Mouse (Mus musculus) spleen, embryonic (tissue): ENCODE results near the gene H2-Oa.

Source experiments
- CTCF ChIA-PET: fragments of 350-600 bp; sonication (Branson Sonifier 250); formaldehyde crosslinking; loops from one replicate; lab custom pipeline; 2022; lab: Charles Lee

The H2-Oa gene

GRCm38 (mm10) chr17:34092197-34092875 is at the start of gene H2-Oa:
Gene H2-Oa, plus strand, starts transcription at chr17:34092340.
- CTCF ChIA-PET, result interaction anchor here (0.5 to 2.3 kb wide), 3 partner anchors 10 to 238 kb away, joined by 3 to 8 read pairs (median 4); no protein-coding TSS in a partner anchor

- CTCF ChIA-PET, result interaction anchor here (0.8 kb wide), 1 partner anchor 11 kb away, joined by 3 read pairs; no protein-coding TSS in a partner anchor
Observed at GRCm38 (mm10) chr17:34045941-34046340, 46.2 kb upstream of the H2-Oa start.

- CTCF ChIA-PET, result interaction anchor here (0.6 kb wide), 1 partner anchor 22 kb away, joined by 4 read pairs; no protein-coding TSS in a partner anchor
Observed at GRCm38 (mm10) chr17:34047404-34048050, 44.6 kb upstream of the H2-Oa start.

GRCm38 (mm10) chr17:34057224-34057623 is 34.9 kb upstream of the H2-Oa start:
- CTCF ChIA-PET, result no interaction called here

- CTCF ChIA-PET, result no interaction called here
Observed at GRCm38 (mm10) chr17:34068864-34069263, 23.3 kb upstream of the H2-Oa start.

- CTCF ChIA-PET, result no interaction called here
Observed at GRCm38 (mm10) chr17:34072091-34072490, 20.0 kb upstream of the H2-Oa start.

- CTCF ChIA-PET, result interaction anchor here (0.6 to 1.0 kb wide), 4 partner anchors 31 to 104 kb away, joined by 3 read pairs; no protein-coding TSS in a partner anchor
Observed at GRCm38 (mm10) chr17:34075271-34075670, 16.9 kb upstream of the H2-Oa start.

- CTCF ChIA-PET, result interaction anchor here (0.5 to 1.3 kb wide), 3 partner anchors 93 to 319 kb away, joined by 4 read pairs; no protein-coding TSS in a partner anchor
Observed at GRCm38 (mm10) chr17:34077549-34077948, 14.6 kb upstream of the H2-Oa start.

GRCm38 (mm10) chr17:34078148-34078547 is 14.0 kb upstream of the H2-Oa start:
- CTCF ChIA-PET, result interaction anchor here (0.6 to 1.3 kb wide), 3 partner anchors 43 to 318 kb away, joined by 4 to 16 read pairs (median 4); no protein-coding TSS in a partner anchor

- CTCF ChIA-PET, result interaction anchor here (0.7 to 0.9 kb wide), 2 partner anchors 22 to 105 kb away, joined by 4 to 10 read pairs; no protein-coding TSS in a partner anchor
Observed at GRCm38 (mm10) chr17:34079002-34079401, 13.1 kb upstream of the H2-Oa start.

GRCm38 (mm10) chr17:34079621-34080020 is 12.5 kb upstream of the H2-Oa start:
- CTCF ChIA-PET, result interaction anchor here (0.7 to 0.9 kb wide), 2 partner anchors 21 to 104 kb away, joined by 4 to 10 read pairs; no protein-coding TSS in a partner anchor

- CTCF ChIA-PET, result interaction anchor here (0.6 kb wide), 2 partner anchors 51 to 316 kb away, joined by 3 to 4 read pairs; no protein-coding TSS in a partner anchor
Observed at GRCm38 (mm10) chr17:34083104-34083503, 9.0 kb upstream of the H2-Oa start.

GRCm38 (mm10) chr17:34087386-34087785 is 4.8 kb upstream of the H2-Oa start:
- CTCF ChIA-PET, result no interaction called here

- CTCF ChIA-PET, result interaction anchor here (0.7 kb wide), 1 partner anchor 41 kb away, joined by 3 read pairs; no protein-coding TSS in a partner anchor
Observed at GRCm38 (mm10) chr17:34088124-34088523, 4.0 kb upstream of the H2-Oa start.

GRCm38 (mm10) chr17:34090923-34091322 is 1.2 kb upstream of the H2-Oa start:
- CTCF ChIA-PET, result interaction anchor here (0.6 kb wide), 1 partner anchor 80 kb away, joined by 6 read pairs; no protein-coding TSS in a partner anchor

GRCm38 (mm10) chr17:34093199-34093874 is 1.2 kb downstream of the H2-Oa start:
- CTCF ChIA-PET, result interaction anchor here (1.0 to 2.3 kb wide), 4 partner anchors 9 to 72 kb away, joined by 3 to 8 read pairs (median 4); no protein-coding TSS in a partner anchor

- CTCF ChIA-PET, result interaction anchor here (0.5 to 2.3 kb wide), 7 partner anchors 8 to 101 kb away, joined by 3 to 8 read pairs (median 4); no protein-coding TSS in a partner anchor
Observed at GRCm38 (mm10) chr17:34094283-34095035, 2.3 kb downstream of the H2-Oa start.

- CTCF ChIA-PET, result interaction anchor here (0.7 kb wide), 1 partner anchor 57 kb away, joined by 7 read pairs; the partner anchor contains the start of gene Col11a2
Observed at GRCm38 (mm10) chr17:34096497-34097010, 4.4 kb downstream of the H2-Oa start.

- CTCF ChIA-PET, result interaction anchor here (0.5 kb wide), 1 partner anchor 46 kb away, joined by 5 read pairs; the partner anchor contains the start of gene H2-DMb2
Observed at GRCm38 (mm10) chr17:34097272-34097671, 5.1 kb downstream of the H2-Oa start.
